Mouse (Mus musculus) kidney, postnatal 0 days (tissue): ENCODE data around the gene Ror2. TPM values are rescaled to one million over a fixed set of nuclear protein-coding genes. Genes with fewer than 3 reads are reported as not detected.

ENCODE experiments used
- ATAC-seq: fragments of 200-750 bp; cut with Nextera tagmentation; replicated peaks from 2 replicates; pipeline ENCODE4 v1.8.0; 2017; ENCODE audit warnings: low read depth, moderate number of reproducible peaks, moderate TSS enrichment, moderate library complexity; ENCODE audit not compliant: low FRiP score
- DNase-seq: peaks from one replicate; pipeline ENCODE4 v3.0.0-alpha.2; 2016; ENCODE audit warnings: low spot score
- H3K27ac ChIP-seq: fragments of 300-500 bp; sonication (generic); 2 replicates; pipeline ENCODE4 v1.5.1; 2014; ENCODE audit warnings: mild to moderate bottlenecking
- H3K27me3 ChIP-seq: fragments of 300-500 bp; sonication (generic); 2 replicates; pipeline ENCODE4 v1.6.1; 2014; ENCODE audit warnings: low read length, mixed read lengths; ENCODE audit not compliant: insufficient read depth
- H3K36me3 ChIP-seq: fragments of 300-500 bp; sonication (generic); 2 replicates; pipeline ENCODE4 v1.6.1; 2014; ENCODE audit warnings: low read length, mixed read lengths; ENCODE audit not compliant: insufficient read depth
- H3K4me1 ChIP-seq: fragments of 300-500 bp; sonication (generic); replicated peaks from 2 replicates; pipeline ENCODE4 v1.6.1; 2014; ENCODE audit warnings: antibody characterized with exemption, low read length, mixed read lengths; ENCODE audit not compliant: insufficient read depth
- H3K4me2 ChIP-seq: fragments of 300-500 bp; sonication (generic); 2 replicates; pipeline ENCODE4 v1.6.1; 2014; ENCODE audit warnings: mild to moderate bottlenecking, low read length, moderate library complexity, mixed read lengths
- H3K4me3 ChIP-seq: fragments of 300-500 bp; sonication (generic); replicated peaks from 2 replicates; pipeline ENCODE4 v1.5.1; 2014; ENCODE audit warnings: low read depth, low read length
- H3K9ac ChIP-seq: fragments of 300-500 bp; sonication (generic); 2 replicates; pipeline ENCODE4 v1.6.1; 2014; ENCODE audit warnings: low read depth, low read length
- H3K9me3 ChIP-seq: fragments of 300-500 bp; sonication (generic); replicated peaks from 2 replicates; pipeline ENCODE4 v1.6.1; 2016; ENCODE audit warnings: low read length, inconsistent platforms, mixed read lengths
- CTCF ChIP-seq: IDR thresholded peaks from 2 replicates; pipeline ENCODE4 v1.5.1; 2016; ENCODE audit warnings: antibody characterized with exemption, low read depth, mild to moderate bottlenecking, moderate library complexity
- WGBS: fragments of 180-500 bp; shearing (Covaris S2); extraction: QIAGEN DNeasy Blood & Tissue Kit; methylation state at CpG from one replicate; pipeline ENCODE4 v1.1.7; 2014; 5-methylcytosine and 5-hydroxymethylcytosine counted together
- polyA plus RNA-seq: library from polyadenylated mRNA; unstranded; fragments of >200 nt; fragmentation: Nextera tagmentation; extraction: Ambion mirVana; gene quantifications from 2 replicates; pipeline ENCODE4 v1.2.1, GENCODE M21; 2015

The Ror2 gene
- polyA plus RNA-seq, 1 experiment from 2014 or later = 7.4 TPM

- H3K9ac ChIP-seq = no peak overlapping the region
- DNase-seq (no peak), ATAC-seq (peak; percentile 35; the same call in 1 of the 2 replicates)
- H3K9me3 ChIP-seq = no peaks in the 10 kb centered on the region
- no peak overlapping the region for H3K4me3 ChIP-seq
- peak overlapping the region; percentile 31 for H3K4me2 ChIP-seq
- 16% methylated on average over 4 of the region's 4 CpGs for WGBS
- peaks cover 26% of the 10 kb centered on the region for H3K4me1 ChIP-seq
- H3K27me3 ChIP-seq = peaks cover 9% of the 10 kb centered on the region; the same call in 1 of the 2 replicates
- H3K36me3 ChIP-seq = no peaks in the 10 kb centered on the region
- H3K27ac ChIP-seq = no peak overlapping the region; the same call in 1 of the 2 replicates
- no peak for TF ChIP-seq CTCF
Measured at GRCm38 (mm10) chr13:53178171-53178570, 107.8 kb downstream of the Ror2 start.

DNA sequence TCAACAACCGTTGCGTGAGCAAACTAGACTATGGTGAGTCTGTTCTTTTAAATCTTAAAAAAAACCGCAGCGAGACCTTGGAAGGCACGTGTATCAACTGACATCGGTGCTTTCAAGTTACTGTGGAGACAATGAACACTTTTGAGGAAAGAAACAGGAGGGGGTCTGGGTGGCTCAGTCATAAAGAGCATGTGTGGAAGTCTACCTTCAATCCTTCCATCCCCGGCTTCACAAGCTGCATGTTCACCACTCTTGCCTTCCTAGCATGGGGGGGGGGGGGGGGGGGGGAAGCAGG is 108.6 kb downstream of the Ror2 start:
- no peak for TF ChIP-seq CTCF
- Histone ChIP-seq H3K9me3 (no peaks in the 10 kb centered on the region), H3K4me2 (no peak overlapping the region), H3K4me3 (no peak overlapping the region), H3K4me1 (peaks cover 26% of the 10 kb centered on the region), H3K27ac (no peak overlapping the region), H3K36me3 (no peaks in the 10 kb centered on the region), H3K27me3 (peaks cover 11% of the 10 kb centered on the region; the same call in 1 of the 2 replicates), H3K9ac (no peak overlapping the region)
- WGBS = 35% methylated on average over 7 of the region's 7 CpGs
- ATAC-seq (no peak), DNase-seq (no peak)

- DNase-seq = peak; percentile 73
- no peak for TF ChIP-seq CTCF
- Histone ChIP-seq H3K4me3 (no peak overlapping the region), H3K27me3 (peaks cover 11% of the 10 kb centered on the region; the same call in 1 of the 2 replicates), H3K4me1 (peaks cover 26% of the 10 kb centered on the region), H3K4me2 (no peak overlapping the region), H3K36me3 (no peaks in the 10 kb centered on the region), H3K27ac (no peak overlapping the region), H3K9me3 (no peaks in the 10 kb centered on the region), H3K9ac (no peak overlapping the region)
- 28% methylated on average over 10 of the region's 10 CpGs for WGBS
- no peak for ATAC-seq
Measured at GRCm38 (mm10) chr13:53176695-53177423, 109.1 kb downstream of the Ror2 start.

DNA sequence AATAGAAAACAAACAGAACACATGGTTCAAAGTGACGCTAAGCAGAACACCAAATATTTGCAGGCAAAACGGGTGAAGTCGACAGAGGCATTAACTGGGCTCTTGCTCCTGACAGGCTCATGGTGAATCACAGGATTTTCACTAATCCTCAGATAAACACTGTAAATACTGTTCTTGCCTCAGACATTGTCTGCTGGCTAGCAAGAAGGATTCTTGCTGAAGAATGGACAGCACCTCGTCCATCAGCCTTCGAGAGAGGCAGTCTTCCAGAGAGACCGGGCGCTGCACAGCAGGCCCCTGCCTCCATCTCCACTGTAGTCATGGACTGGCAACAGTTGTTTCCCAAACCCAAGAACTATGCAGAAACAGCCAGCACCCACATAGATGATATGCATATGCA is 110.9 kb downstream of the Ror2 start:
- H3K36me3 ChIP-seq = no peaks in the 10 kb centered on the region
- DNase-seq = no peak
- no peak overlapping the region for H3K9ac ChIP-seq
- H3K27ac ChIP-seq = no peak overlapping the region
- no peak overlapping the region for H3K4me3 ChIP-seq
- no peak overlapping the region for H3K4me2 ChIP-seq
- no peak for ATAC-seq
- WGBS = 84% methylated on average over 7 of the region's 7 CpGs
- H3K9me3 ChIP-seq = no peaks in the 10 kb centered on the region
- peaks cover 5% of the 10 kb centered on the region; the same call in 1 of the 2 replicates for H3K27me3 ChIP-seq
- H3K4me1 ChIP-seq = peaks cover 22% of the 10 kb centered on the region
- no peak for TF ChIP-seq CTCF

GRCm38 (mm10) chr13:53163671-53164070 is 122.3 kb downstream of the Ror2 start:
- H3K4me3 ChIP-seq = no peak overlapping the region
- no peaks in the 10 kb centered on the region for H3K36me3 ChIP-seq
- no peaks in the 10 kb centered on the region for H3K27me3 ChIP-seq
- H3K4me1 ChIP-seq = no peaks in the 10 kb centered on the region
- no peaks in the 10 kb centered on the region for H3K9me3 ChIP-seq
- H3K9ac ChIP-seq = no peak overlapping the region
- DNase-seq (peak; percentile 70), ATAC-seq (no peak)
- peak; percentile 42 for TF ChIP-seq CTCF
- 9% methylated on average over 10 of the region's 10 CpGs for WGBS
- H3K4me2 ChIP-seq = 0 out of 2 replicates have a peak overlapping the region, but pooled peaks have one; percentile 13
- no peak overlapping the region for H3K27ac ChIP-seq

GRCm38 (mm10) chr13:53163060-53163459 is 122.9 kb downstream of the Ror2 start:
- Histone ChIP-seq H3K9me3 (no peaks in the 10 kb centered on the region), H3K27ac (no peak overlapping the region), H3K9ac (no peak overlapping the region), H3K4me1 (0 out of 2 replicates have a peak, but pooled peaks cover 5% of the 10 kb centered on the region), H3K4me2 (no peak overlapping the region), H3K36me3 (no peaks in the 10 kb centered on the region), H3K4me3 (no peak overlapping the region), H3K27me3 (no peaks in the 10 kb centered on the region)
- no peak for ATAC-seq
- DNase-seq = peak; percentile 51
- no peak for TF ChIP-seq CTCF
- WGBS = 48% methylated on average over 8 of the region's 8 CpGs
